Mouse (Mus musculus) thymus, postnatal 14 days (tissue): ENCODE results near the gene Sdk1.
A peak's percentile ranks its signal among the peaks of the same experiment; 100 is the strongest.

Source experiments
- DNase-seq: peaks from one replicate; pipeline ENCODE4 v3.0.0; 2021

Sdk1 gene

DNA sequence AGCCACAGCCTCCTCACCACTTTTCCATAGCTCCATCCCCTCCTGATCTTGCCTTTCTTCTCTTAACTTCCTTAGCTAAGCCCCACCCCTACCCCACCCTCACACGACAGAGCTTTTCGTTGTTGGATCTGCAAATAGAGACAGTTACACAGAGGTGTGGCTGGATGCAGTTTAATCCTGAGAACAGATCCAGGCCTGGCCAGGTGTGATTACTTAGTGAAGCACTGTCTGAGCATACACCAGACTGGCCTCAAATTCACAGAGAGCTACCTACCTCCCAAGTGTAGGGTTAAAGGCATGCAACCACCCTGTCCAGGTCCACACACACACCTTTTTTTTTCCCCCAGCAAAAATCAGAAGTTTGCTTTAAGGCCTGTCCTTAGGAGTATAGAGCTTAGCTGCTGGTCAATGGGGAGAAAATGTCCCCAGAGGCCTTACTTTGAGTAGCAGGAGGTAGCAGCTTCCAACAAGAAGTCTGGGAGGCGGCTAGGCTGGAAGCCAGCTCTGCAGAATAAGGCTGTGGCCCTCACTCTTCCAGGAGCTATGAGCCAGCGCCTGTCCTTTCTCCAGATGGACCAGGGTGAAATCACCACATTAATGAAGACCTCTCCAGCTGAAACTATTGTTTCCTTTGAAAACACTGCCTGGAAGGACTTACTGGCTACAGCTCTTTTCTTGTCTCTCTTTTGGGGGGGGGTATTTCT lies 781.7 kb downstream of the Sdk1 start:
- no peak for DNase-seq

DNA sequence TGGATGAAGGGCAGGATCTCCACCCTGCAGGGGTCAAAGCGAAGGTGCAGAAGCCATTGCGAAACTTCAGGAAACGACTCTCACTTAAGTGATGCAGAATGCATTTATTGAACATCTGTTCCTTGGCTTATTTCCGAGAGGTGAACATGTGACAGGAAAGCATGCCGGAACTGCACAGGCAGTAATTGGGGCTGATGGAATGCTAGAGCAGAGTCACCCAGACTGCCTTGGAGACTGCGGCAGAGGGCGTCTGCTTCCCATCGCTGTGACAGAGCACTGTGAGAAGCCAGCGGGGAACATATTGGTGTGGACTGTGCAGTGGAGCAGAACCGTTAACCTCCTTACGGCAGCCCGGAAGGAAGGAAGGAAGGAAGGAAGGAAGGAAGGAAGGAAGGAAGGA lies 783.2 kb downstream of the Sdk1 start:
- peak; percentile 44 for DNase-seq

DNA sequence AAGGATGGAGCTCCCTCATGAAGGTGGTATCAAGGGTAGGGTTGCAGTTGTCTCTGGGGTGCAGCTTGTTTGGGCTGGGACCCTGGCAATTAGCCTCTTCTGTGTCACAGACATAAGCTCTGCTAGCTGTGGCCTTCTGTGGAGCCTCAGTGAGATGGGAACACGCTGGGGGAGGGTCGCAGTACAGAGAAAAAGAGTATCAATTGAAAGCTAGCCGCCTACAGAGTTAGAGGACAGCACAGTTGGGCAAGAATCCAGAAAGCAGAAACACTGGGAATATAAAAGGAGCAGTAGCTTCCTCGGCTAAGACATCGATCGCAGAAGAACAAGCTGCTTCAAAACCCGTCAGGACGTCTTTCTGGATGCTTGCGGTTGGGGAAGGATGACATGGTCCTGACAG lies 795.2 kb downstream of the Sdk1 start:
- DNase-seq = no peak

DNA sequence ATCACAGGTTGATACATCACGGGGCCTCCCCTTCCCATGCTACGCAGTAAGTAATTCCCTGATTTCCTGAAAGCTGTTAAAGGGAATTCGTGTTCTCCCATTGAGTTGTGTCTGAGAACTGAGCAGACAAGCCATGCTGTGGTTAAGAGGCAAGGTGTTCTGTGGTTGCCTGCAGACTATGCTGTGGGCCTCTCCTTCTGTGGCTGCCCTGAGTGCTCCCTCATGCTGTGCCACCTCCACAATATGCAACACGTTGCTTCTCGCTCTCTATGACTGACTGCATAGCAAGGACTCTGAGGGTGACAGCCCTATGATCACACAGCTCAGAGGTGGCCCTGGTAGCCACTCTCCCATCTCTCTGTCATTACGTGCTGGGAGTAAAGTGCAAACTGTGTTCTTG lies 797.9 kb downstream of the Sdk1 start:
- DNase-seq = peak; percentile 57

DNA sequence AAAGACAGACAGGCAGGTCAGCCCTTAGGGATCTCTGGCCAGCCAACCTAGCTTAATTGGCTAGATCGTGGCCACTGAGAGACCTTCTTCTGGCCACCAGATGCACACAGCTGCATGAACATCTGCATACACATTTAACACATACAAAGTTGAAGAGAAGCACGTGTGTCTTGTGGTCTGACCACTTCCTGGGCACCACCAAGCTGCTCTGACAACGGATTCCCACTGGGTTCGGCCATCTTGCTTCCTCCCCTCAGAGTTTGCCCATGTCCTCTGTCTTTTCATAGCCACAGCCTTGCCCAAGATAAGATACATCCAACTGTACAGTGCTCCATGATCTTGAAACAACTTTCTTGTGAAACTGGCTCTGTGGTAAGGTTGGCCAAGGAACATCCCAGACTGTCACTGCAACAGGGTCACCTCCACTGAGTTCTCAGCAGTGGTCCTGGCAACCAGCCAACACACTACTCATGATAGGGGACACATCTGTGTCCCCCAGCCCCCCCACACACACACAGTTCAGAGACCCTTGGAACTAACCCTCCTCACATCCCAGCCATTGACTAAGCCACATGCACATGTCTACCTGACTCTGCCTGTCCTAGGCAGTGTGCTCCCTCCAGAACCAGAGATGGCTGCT lies 798.7 kb downstream of the Sdk1 start:
- DNase-seq = peak; percentile 79

DNA sequence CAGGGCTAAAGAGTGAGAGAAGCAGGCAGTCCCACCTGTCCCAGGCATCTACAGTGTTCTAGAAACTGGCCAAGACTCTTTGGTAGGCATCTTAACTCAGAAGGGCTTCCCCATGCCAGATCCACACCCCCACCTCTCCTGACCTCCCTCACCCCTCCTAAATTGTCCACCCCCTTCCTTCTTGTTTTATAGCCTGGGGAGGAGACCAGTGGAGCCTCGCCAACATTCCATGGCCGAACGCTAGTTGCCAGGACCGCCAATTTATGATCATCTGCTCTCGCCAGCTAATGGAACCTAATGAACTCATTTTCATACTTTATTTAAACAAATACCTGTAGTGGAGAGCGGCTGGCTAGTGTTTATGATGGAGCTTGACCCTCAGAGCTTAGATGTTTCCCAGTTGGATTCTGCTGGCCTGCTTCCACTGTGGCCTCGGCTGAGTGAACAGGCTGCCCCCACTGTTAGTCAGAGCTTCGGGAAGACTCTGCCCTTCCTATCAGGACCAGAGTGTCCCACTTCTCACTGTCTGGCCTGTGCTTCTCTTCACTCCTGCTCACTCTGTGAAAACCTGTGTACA lies 800.0 kb downstream of the Sdk1 start:
- DNase-seq = no peak

DNA sequence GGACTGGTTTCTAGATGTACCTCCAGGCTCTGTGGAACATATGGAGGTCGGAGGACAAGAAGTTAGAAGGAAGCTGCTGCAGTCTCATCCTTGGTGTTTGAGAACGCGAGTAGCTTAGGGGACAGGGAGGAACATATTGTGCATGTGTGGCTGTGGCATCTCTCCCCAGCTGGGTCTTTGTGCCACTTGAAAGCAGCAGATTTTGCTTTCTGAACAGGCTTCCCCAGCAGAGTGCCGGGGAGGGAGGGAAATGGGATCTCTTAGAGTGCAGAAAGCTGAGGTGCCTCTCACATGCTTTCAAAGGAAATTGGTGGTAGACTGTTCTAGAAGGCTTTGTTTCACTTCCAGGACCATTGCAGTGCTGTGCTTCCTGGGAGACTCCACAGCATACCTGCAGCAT lies 820.5 kb downstream of the Sdk1 start:
- peak; percentile 36 for DNase-seq

DNA sequence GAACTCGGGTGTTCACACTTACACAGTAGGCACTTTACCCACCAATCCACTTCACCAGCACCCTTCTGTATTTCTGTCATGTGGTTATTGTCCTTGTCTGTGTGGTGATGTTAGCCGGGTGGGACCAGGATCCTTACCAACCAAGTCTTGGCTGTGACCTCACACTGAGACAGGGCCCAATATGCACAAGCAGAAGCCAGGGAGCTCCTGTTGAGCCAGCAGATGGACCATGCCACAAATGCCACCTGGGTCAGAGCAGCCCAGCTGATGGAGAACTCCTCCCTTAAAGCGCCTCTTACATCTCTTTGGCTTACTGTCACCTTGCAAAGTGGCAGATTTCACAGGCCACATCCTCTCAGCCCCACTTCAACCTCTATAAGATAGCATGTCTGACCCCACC lies 830.0 kb downstream of the Sdk1 start:
- DNase-seq = no peak

DNA sequence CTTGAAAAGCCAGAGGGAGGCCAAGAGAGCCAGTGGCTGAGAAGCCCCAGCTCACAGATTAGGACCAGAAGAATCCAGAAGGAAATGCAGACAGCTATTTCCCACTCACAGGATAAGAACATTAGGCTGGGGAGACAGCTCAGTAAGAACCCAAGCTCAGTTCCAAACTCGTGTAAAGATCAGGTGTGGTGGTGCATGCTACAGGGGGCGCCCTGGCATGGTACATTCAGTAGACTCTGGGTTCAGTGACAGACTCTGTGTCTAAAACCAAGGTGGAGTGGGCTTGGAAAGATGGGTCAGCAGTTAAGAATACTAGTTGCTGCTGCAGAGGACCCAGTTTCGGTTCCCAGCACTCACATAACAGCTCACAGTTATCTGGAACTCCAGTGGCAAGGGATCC lies 832.6 kb downstream of the Sdk1 start:
- no peak for DNase-seq

DNA sequence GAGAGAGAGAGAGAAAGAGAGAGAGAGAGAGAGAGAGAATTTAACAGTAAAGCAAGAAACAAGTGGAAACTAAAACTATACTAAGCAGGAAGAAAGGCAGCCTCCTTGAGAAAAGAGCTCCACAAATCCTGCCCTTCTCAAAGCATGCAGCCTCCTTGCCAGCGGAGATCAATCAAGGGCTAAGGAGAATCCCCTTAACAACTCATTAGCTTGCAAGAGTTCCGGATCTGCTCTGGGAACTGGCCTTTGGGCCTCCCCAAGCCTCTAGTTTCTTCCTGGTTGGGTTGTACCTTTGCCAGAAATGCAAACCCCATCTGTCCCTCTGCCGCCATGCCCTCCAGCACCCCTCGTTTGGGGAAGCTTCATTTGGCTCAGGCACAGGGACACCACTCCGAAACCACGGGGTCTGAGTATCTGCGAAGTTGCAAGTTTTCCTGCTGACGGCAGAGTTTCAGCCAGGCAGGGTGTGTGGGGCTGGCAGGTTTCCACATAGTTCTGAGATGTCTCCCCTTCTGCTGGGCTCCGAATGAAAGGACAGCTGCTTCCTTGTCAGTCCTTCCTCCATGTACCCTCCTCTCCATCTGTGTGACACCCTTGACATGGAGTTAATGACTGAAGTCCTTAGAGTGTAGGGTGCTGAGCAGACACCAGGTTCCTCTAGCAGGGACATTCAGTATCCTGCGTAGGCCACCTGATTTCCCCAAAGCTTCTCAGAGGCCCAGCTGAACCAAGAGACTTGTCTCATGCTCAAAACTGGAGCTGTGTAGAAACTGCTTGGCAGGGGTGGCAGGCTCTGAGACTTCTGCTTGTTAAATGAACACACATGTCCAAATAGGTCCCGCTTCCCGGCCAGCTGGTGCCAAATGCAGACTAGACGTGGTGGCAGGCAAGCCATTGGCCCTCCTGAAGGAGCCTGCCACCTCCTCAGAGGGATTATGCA lies 833.5 kb downstream of the Sdk1 start:
- no peak for DNase-seq

DNA sequence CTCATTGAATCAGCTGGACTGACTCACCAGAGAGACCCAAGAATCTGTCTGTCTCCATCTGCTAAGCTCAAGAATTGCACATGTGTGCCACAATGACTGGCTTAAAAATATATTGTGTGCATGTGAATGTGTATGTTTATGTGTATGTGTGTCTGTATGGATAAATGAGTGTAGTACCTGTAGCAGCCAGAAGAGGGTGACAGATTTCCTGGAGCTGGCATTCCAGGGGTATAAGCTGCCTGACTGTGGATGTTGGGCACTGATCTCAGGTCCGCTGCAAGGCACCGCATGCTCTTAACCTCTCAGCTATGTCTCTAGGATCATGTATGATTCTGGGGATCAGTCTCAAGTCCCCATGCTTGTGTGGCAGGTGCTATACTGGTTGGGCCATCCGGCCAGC lies 839.4 kb downstream of the Sdk1 start:
- DNase-seq = no peak

DNA sequence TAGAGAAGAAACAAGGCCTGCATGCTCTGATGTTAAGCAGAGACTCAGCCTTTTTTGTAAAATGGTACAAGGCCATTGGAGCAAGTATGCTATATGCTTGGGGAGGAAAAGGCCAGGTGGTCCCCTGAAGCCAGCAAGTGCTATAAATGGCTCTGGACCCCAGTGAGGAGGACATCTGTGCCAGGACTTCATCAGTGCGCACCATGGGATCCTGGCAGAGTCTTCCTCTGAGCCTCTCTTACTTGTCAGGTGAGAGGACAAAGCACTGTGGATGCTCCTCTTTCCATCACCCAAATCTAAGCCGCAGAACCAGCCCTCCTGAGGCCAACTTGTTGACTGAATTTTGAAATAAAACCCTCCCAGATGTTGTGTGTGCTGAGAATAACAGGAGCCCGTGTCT lies 839.8 kb downstream of the Sdk1 start:
- DNase-seq = no peak

DNA sequence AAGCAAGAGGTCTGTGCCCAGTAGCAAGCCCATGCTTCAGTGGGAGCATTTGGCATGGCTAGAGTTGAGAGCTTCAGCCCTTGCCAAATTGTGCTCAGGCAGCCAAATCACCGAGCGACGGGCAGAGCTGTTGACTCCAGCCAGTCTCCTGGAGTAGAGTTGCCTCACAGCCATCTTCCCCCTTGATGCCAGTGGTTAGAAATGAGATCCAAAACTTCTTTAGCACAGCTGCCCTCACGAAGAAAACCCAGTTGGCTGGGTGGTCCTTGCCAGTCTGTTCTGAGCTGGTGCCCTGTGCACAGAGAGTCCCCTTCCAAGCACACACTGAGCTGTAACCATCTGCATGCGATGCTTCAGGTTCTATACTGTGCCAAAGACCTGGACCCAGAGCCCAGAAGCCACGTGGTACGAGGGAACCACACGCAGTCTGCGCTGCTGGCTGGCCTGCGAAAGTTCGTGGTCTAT lies 855.1 kb downstream of the Sdk1 start:
- DNase-seq = no peak

DNA sequence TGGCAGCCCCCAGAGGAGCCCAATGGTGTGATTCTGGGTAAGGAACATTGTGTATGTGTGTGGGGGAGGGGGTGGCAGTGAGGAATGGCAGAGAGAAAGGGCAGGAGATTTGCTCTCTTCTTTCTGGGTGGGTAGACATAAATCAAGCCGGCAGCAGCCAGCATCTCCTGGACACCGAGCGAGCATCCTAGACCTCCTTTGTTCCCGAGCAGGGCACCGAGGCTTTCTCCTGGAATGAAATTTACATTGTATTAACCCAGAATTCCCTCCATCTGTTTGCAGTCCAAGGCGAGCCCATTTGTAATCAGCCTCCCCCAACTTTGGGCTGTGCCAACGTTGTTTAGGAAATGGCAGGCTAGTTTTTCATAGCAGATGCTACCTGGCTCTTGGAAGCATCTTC lies 858.9 kb downstream of the Sdk1 start:
- no peak for DNase-seq

DNA sequence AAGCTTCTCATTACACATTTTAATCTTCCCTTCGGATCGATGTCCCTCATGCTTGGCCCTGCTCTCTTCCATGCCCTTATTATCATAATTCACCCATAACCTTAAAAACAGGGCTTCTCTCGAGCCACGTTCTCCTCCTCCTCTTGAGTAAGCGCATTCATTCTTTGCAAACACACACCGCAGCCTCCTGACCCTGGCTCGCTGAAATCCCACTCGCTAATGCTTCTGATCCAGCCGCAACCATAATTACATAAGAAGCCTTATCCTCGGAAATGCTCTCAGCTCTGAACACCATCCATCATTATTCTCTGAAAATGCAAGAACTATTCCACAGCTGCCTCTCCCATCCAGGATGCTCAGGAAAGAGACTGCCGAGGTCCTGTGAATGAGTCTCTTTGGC lies 866.1 kb downstream of the Sdk1 start:
- no peak for DNase-seq

DNA sequence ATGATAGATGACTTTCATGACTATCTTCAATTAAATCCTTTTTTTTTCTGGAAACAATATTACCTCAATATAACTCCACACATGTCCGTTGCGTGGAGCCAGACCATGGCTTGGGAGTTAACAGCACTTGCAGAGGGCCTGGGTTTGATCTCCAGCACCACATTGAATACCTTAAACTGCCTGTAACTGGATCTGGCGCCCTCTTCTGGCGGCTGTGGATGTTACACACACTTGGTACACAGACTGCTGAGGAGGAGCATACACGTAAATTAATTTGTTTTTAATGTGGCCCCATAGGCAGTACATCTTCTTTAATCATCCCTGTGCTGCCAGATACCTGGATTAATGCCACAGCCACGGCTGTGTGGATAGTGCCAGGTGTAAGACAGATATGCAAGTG lies 870.7 kb downstream of the Sdk1 start:
- DNase-seq = no peak

DNA sequence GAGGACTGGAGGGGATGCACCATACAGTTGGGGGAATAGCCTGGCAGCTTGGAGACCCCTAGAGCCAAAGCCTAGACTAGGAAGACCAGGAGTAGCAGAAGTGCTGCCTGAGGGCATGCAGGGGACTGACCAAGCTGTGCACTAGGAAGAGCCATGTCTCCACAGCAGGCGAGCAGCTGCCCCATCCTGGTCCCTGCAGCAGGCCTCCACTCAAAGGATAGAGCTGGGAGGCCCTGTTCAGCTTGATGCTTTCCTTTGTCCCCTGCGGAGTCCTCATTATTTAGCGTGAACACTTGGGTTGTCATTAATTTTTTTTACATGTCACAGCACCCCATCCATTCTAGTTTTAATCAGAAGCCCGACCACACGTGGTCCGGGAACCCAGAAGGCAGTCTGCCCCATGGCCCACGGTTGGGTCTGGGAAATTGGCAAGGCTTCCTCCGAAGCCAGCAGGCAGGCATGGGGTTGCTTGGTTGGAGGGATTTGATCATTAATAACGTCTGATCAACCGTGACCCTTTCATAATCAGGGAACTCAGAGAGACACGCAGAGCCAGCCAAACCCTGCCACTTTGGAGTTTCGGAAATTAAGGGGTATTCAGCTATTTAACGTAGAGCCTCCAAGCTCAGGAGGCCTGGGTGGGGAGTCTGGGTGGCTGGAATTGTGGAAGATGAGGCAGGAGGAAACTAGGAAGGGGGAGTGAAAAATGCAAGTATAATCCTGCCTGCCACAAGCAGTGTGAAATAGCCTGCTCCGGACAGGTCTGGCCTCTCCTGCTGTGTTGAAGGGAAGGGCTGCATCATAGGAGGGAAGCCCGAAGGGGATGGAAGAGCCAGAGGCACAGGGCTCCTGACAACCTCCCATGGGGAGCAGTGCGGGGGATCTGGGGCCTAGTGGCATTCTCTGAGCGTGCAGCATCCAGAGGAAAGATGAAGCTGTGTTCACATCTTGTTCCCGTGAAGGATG lies 872.2 kb downstream of the Sdk1 start:
- no peak for DNase-seq

DNA sequence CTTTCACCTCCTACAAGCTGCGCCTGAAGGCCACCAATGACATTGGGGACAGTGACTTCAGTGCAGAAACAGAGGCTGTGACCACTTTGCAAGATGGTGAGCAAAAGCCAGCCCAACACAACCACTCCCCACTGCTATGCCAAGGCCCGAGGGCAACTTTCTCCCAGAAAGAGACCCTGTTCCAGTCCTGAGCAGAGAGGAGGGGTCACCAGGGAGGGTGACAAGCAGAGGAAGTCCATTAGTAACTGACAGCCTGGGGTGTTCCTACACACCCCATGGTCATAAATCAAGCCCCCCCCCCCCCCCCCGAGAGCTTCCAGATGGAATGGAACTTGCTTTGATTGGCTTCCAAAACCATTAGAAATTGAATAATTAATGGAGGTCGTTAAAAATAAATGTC lies 886.5 kb downstream of the Sdk1 start:
- no peak for DNase-seq

DNA sequence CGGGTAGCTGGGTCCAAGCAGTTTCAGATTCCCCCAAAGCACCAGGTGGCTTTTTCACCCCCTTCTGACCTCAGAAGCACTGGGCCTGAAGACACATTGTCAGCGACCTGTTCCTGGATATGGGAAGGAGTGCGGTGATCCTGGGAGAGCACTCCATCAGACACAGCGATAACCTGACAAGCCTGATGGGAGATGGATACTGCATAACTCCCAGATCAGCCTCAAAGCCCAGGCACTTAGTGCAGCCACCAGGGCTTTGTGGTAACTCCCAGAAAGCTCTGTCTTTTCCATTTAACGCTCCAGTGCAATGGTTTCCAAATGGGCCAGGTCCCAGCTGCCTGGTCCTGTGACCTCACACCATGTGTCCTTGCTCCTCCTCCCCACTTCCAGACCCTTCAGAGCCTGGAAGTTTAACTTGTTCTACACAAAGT lies 886.9 kb downstream of the Sdk1 start:
- DNase-seq = no peak

DNA sequence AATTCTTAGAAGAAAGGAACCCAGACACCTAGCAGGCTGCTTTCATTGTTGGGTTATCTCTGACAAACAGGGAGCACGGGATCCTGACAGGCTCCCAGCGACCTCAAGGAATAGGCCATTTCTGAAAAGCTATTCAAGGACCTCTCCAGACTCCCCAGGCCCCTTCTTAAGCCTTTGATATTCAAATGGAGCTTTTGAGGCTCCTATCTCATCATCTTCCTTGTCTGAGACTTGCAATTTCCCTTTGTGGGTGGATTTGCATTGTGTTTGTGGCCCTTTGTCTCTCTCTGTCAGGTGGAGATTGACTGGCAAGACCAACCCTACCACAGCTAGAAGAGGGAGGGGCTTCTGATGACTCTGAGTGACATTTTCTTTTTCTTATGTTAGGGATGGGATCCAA lies 888.7 kb downstream of the Sdk1 start:
- DNase-seq = no peak

DNA sequence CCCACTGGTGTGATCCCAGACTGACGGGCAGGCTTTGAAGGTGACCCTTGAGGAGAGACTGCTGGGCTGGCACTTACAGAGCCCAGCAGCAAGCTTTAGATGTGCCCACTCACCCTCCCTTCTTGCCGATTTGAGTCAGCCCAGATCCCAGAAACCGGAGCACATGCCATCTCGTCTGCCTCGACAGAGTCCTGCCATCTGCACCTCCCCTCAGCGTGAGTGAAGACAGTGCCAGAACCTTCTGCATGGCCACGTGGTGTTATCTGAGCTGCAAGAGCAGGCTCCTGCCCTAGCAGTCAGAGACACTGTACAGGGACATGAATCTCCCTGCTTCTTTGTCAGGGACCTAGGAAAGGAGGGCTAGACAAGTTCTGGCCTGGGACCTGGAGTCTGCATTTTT lies 898.7 kb downstream of the Sdk1 start:
- DNase-seq = no peak

DNA sequence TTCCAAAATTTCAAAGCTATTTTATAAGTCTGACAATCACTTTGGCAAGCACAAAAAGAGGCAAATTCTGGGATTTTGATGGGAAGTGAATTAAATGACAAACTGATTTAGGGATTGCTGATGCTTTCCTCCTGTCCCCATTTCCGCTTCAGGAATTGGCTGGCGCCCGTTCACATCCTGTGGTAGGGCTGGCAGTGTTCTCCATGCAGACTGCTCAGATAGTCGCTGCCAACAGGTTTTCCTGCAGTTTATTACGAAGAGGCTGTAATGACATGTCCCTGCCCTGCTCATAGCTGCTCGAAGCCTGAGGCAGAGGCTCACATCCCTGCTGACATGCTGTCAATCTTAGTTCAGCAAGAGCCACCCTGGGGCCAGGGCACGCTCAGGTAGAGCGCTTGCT lies 908.3 kb downstream of the Sdk1 start:
- DNase-seq = no peak
